Mouse (Mus musculus): ENCODE results near the gene Lrrc8d. TPM values are rescaled to one million over a fixed set of nuclear protein-coding genes. Genes with fewer than 3 reads are reported as not detected.

Gene Lrrc8d
- polyA plus RNA-seq, 1 experiment = 25.4 TPM

DNA sequence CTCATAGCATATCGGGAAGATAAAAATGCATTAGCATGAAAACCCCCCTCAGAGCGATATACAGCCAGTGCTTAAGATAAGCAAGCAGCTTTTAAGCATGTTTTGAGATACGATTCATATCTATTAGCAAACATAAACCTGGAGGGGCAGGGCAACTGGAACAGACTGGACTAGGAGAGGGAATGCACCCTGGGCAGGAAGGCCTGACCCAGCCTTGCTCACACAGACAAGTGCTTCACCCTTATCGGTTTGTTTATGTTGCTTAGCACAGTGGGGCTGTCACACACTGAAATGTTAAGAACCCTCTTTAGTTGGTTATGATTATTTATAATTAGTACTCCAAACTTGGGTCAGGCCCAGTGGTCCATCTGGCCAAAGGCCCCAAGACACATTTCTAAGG lies 125.1 kb downstream of the Lrrc8d start:
- TF ChIP-seq CTCF (IDR thresholded peaks at IDR 0.05; ENCODE audit: borderline replicate concordance, extremely low read depth, insufficient read depth, insufficient read length) = no peak
- TF ChIP-seq POLR2A (IDR thresholded peaks at IDR 0.05; ENCODE audit: borderline replicate concordance, extremely low read depth, insufficient read depth, insufficient read length, poor library complexity, severe bottlenecking) = no peak
- no peak for DNase-seq (ENCODE audit: low read depth)

GRCm38 (mm10) chr5:105826916-105827510 lies 127.2 kb downstream of the Lrrc8d start:
- TF ChIP-seq CTCF (IDR thresholded peaks at IDR 0.05; ENCODE audit: borderline replicate concordance, extremely low read depth, insufficient read depth, insufficient read length) (no peak), POLR2A (IDR thresholded peaks at IDR 0.05; ENCODE audit: borderline replicate concordance, extremely low read depth, insufficient read depth, insufficient read length, poor library complexity, severe bottlenecking) (no peak)
- DNase-seq (ENCODE audit: low read depth) = no peak

DNA sequence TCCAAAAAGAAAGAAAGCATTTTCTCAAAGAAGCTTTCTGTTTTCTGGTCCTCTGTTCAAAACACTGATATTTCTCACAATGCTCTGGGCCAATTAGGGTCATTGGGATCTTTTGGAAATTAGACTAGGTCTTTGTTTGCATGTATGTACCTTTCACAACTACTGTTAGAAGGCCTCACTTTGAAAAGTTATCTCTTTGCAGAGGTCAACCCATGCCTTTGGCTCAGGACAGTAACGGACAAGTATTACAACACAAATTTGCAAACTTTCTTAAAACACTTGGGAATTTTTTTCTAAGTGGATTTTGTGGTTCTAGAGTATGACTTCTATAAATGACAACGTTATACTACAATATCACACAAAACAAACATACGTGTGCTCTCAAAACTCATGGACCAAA lies 128.3 kb downstream of the Lrrc8d start:
- no peak for TF ChIP-seq POLR2A (IDR thresholded peaks at IDR 0.05; ENCODE audit: borderline replicate concordance, extremely low read depth, insufficient read depth, insufficient read length, poor library complexity, severe bottlenecking)
- no peak for TF ChIP-seq CTCF (IDR thresholded peaks at IDR 0.05; ENCODE audit: borderline replicate concordance, extremely low read depth, insufficient read depth, insufficient read length)
- no peak for DNase-seq (ENCODE audit: low read depth)

DNA sequence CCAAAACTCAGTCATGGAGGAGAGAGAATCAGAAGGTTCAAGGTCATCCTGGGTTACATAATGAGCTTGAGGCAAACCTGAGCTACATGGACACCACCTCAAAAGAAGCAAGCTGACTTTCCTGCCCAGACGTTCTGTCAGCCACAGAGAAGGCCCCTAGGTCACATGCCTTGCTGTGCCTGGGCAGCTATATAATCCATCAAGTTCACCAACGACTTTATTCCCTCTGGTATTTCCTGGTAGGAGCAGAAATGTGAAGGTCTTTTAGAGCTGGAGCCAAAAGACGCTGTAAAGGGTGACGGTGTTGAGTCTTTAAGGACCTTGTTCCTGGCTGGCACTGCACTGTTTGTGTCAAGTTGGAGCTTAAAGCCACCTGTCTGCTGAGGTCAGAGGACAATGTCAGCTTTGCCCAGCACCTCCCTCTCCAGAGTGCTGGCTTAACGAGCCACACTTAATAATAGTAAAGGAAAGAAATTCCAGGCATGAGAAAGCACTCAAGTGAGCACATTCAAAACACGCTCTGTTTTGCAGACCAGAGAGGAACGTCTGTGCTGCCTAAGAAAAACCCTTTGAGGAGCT lies 129.3 kb downstream of the Lrrc8d start:
- DNase-seq (ENCODE audit: low read depth) = peak; percentile 26
- no peak for TF ChIP-seq CTCF (IDR thresholded peaks at IDR 0.05; ENCODE audit: borderline replicate concordance, extremely low read depth, insufficient read depth, insufficient read length)
- no peak for TF ChIP-seq POLR2A (IDR thresholded peaks at IDR 0.05; ENCODE audit: borderline replicate concordance, extremely low read depth, insufficient read depth, insufficient read length, poor library complexity, severe bottlenecking)

DNA sequence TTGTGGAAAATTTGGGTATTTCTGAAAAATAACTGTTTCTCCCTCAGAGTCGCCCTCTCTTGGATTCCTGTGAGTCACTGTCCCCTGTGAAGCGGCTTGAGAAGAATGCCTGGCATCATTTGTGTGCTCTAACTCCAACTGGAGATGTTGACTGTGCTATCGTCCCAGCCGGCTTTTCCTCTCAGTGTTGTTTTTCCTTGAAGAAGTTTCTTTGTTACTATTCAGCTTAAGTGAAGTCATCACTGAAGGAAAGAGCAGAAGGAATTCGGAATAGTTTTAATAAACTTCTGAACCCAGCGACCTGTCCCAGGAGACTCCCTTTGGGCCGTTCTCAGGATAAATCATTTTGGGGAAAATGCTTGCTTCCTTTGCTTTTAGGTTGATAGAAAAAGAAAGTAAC lies 132.4 kb downstream of the Lrrc8d start:
- DNase-seq (ENCODE audit: low read depth) = no peak
- no peak for TF ChIP-seq CTCF (IDR thresholded peaks at IDR 0.05; ENCODE audit: borderline replicate concordance, extremely low read depth, insufficient read depth, insufficient read length)
- no peak for TF ChIP-seq POLR2A (IDR thresholded peaks at IDR 0.05; ENCODE audit: borderline replicate concordance, extremely low read depth, insufficient read depth, insufficient read length, poor library complexity, severe bottlenecking)

- no peak for DNase-seq (ENCODE audit: low read depth)
- TF ChIP-seq POLR2A (IDR thresholded peaks at IDR 0.05; ENCODE audit: borderline replicate concordance, extremely low read depth, insufficient read depth, insufficient read length, poor library complexity, severe bottlenecking) (no peak), CTCF (IDR thresholded peaks at IDR 0.05; ENCODE audit: borderline replicate concordance, extremely low read depth, insufficient read depth, insufficient read length) (no peak)
These were observed 134.2 kb downstream of the Lrrc8d start for GRCm38 (mm10) chr5:105833923-105834322.

- no peak for TF ChIP-seq POLR2A (IDR thresholded peaks at IDR 0.05; ENCODE audit: borderline replicate concordance, extremely low read depth, insufficient read depth, insufficient read length, poor library complexity, severe bottlenecking)
- no peak for TF ChIP-seq CTCF (IDR thresholded peaks at IDR 0.05; ENCODE audit: borderline replicate concordance, extremely low read depth, insufficient read depth, insufficient read length)
- DNase-seq (ENCODE audit: low read depth) = no peak
These were observed 136.2 kb downstream of the Lrrc8d start for GRCm38 (mm10) chr5:105836006-105836405.

DNA sequence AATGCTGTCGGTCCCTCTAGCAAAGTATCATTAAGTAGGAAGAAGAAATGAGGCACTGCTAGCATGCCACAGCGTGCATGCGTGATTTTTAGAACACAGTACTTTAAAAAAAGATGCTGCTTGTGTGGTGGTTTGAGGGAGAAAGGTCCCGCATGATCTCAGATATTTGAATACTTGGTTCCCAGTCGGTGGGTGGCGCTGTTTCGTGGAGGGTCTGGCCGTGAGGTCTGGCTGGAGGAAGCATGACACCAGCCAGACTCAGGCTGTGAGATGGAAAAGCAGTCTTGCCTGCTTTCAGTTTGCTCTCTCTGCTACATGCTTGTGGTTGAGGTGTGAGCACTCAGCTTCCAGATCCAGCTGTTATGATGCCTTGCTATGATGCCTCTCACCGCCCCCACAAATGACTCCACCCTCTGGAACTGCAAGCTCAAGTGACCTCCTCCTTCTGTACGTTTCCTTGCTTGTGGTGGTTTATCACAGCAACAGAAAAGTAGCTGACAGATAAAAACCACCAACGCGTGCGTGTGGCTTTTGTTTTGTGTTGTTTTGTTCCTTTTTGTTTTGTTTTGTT lies 140.1 kb downstream of the Lrrc8d start:
- TF ChIP-seq CTCF (IDR thresholded peaks at IDR 0.05; ENCODE audit: borderline replicate concordance, extremely low read depth, insufficient read depth, insufficient read length) = no peak
- TF ChIP-seq POLR2A (IDR thresholded peaks at IDR 0.05; ENCODE audit: borderline replicate concordance, extremely low read depth, insufficient read depth, insufficient read length, poor library complexity, severe bottlenecking) = no peak
- no peak for DNase-seq (ENCODE audit: low read depth)

DNA sequence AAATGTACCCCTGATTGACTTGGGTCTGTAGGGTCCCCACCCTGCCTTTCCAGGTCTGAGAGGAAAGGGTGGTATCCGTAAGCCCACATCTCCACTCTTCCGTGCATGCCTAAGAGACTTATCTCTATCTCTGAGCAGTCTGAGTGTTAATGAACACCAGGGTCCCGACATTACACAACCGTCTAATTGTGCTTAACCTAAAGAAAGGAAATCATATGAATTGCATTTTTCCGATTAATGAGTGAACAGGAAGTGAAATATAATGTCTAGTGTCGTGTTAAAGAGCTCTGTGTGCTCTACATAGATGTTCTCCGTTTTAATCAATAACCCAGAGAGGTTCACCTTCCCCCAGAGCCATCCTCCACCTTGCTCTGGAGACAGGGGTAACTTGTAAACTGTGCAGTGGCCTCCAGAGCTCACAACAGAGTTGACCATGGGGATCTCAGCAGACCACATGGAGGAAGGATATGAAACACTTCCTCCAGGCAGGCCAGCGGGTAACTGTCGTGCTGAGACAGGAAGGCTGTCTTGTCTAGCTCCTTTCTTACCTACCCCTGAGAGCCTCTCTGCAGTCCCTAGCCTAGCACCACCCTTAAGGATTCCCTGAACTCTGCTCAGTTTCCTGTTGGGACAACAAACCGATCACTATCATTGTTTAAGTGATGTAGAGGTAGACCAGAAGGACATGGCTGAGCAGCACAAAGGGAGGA lies 144.4 kb downstream of the Lrrc8d start:
- DNase-seq (ENCODE audit: low read depth) = no peak
- no peak for TF ChIP-seq CTCF (IDR thresholded peaks at IDR 0.05; ENCODE audit: borderline replicate concordance, extremely low read depth, insufficient read depth, insufficient read length)
- no peak for TF ChIP-seq POLR2A (IDR thresholded peaks at IDR 0.05; ENCODE audit: borderline replicate concordance, extremely low read depth, insufficient read depth, insufficient read length, poor library complexity, severe bottlenecking)

DNA sequence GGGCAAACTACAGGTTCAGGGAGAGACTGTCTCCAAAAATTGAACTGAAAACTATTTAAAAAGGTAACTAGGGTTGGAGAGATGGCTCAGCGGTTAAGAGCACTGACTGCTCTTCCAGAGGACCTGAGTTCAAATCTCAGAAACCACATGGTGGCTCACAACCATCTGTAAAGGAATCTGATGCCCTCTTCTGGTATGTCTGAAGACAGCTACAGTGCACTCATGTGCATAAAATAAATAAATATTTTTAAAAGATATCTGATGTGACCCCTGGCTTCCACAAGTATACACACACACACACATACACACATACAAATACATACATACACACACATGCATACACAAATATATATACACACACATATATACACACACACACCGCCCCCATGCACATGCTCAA lies 145.3 kb downstream of the Lrrc8d start:
- DNase-seq (ENCODE audit: low read depth) = no peak
- no peak for TF ChIP-seq CTCF (IDR thresholded peaks at IDR 0.05; ENCODE audit: borderline replicate concordance, extremely low read depth, insufficient read depth, insufficient read length)
- TF ChIP-seq POLR2A (IDR thresholded peaks at IDR 0.05; ENCODE audit: borderline replicate concordance, extremely low read depth, insufficient read depth, insufficient read length, poor library complexity, severe bottlenecking) = no peak

- DNase-seq (ENCODE audit: low read depth) = no peak
- TF ChIP-seq CTCF (IDR thresholded peaks at IDR 0.05; ENCODE audit: borderline replicate concordance, extremely low read depth, insufficient read depth, insufficient read length) (no peak), POLR2A (IDR thresholded peaks at IDR 0.05; ENCODE audit: borderline replicate concordance, extremely low read depth, insufficient read depth, insufficient read length, poor library complexity, severe bottlenecking) (no peak)
These were observed 148.0 kb downstream of the Lrrc8d start for GRCm38 (mm10) chr5:105847726-105848125.
